Mouse (Mus musculus) liver, postnatal 0 days (tissue): Measurements from ENCODE around the gene Fam13c. TPM values are rescaled to one million over a fixed set of nuclear protein-coding genes. Genes with fewer than 3 reads are reported as not detected.

Experiments
- ATAC-seq: fragments of 200-750 bp; cut with Nextera tagmentation; 2 replicates; pipeline ENCODE4 v1.8.0; 2017; ENCODE audit warnings: mild to moderate bottlenecking, moderate library complexity
- DNase-seq: peaks from one replicate; pipeline ENCODE4 v3.0.0-alpha.2; 2016
- H3K27ac ChIP-seq: fragments of 300-500 bp; sonication (generic); 2 replicates; pipeline ENCODE4 v1.5.1; 2014; ENCODE audit warnings: antibody characterized with exemption, moderate library complexity, mild to moderate bottlenecking, low read depth
- H3K27me3 ChIP-seq: fragments of 300-500 bp; sonication (generic); 2 replicates; pipeline ENCODE4 v1.6.1; 2014; ENCODE audit warnings: low read length, control low read depth, mixed read lengths; ENCODE audit not compliant: insufficient read depth
- H3K36me3 ChIP-seq: fragments of 300-500 bp; sonication (generic); replicated peaks from 2 replicates; pipeline ENCODE4 v1.6.1; 2014; ENCODE audit warnings: mild to moderate bottlenecking, control low read depth, low read length, moderate library complexity, mixed read lengths; ENCODE audit not compliant: insufficient read depth
- H3K4me1 ChIP-seq: fragments of 300-500 bp; sonication (generic); 2 replicates; pipeline ENCODE4 v1.6.1; 2014; ENCODE audit warnings: antibody characterized with exemption, mild to moderate bottlenecking, control low read depth; ENCODE audit not compliant: insufficient read depth
- H3K4me2 ChIP-seq: fragments of 300-500 bp; sonication (generic); 2 replicates; pipeline ENCODE4 v1.6.1; 2014; ENCODE audit warnings: low read depth, mild to moderate bottlenecking, low read length, moderate library complexity, mixed read lengths
- H3K4me3 ChIP-seq: fragments of 300-500 bp; sonication (generic); 2 replicates; pipeline ENCODE4 v1.5.1; 2014; ENCODE audit warnings: low read depth, low read length
- H3K9ac ChIP-seq: fragments of 300-500 bp; sonication (generic); replicated peaks from 2 replicates; pipeline ENCODE4 v1.6.1; 2014; ENCODE audit warnings: mild to moderate bottlenecking, moderate library complexity
- H3K9me3 ChIP-seq: fragments of 300-500 bp; sonication (generic); 2 replicates; pipeline ENCODE4 v1.6.1; 2016; ENCODE audit warnings: mild to moderate bottlenecking, control low read depth, low read length, mixed read lengths
- CTCF ChIP-seq: sonication (generic); IDR thresholded peaks from 2 replicates; pipeline ENCODE4 v1.5.1; 2016; ENCODE audit warnings: antibody characterized with exemption, low read depth
- EP300 ChIP-seq: IDR thresholded peaks from 2 replicates; pipeline ENCODE4 v1.6.1; 2016; ENCODE audit warnings: antibody characterized with exemption, low read depth, mild to moderate bottlenecking
- WGBS: fragments of 180-500 bp; shearing (Covaris S2); extraction: QIAGEN DNeasy Blood & Tissue Kit; methylation state at CpG from one replicate; pipeline ENCODE4 v1.1.7; 2014; ENCODE audit not compliant: insufficient replicate concordance; 5-methylcytosine and 5-hydroxymethylcytosine counted together
- polyA plus RNA-seq: library from polyadenylated mRNA; unstranded; fragments of >200 nt; fragmentation: Nextera tagmentation; extraction: Ambion mirVana; gene quantifications from 2 replicates; pipeline ENCODE4 v1.2.1, GENCODE M21; 2015

Gene Fam13c
- polyA plus RNA-seq, 1 experiment from 2014 or later: 0.22 TPM

- TF ChIP-seq CTCF (no peak), EP300 (no peak)
These were observed 90.0 kb downstream of the Fam13c start for GRCm38 (mm10) chr10:70530185-70530823.

GRCm38 (mm10) chr10:70532249-70532648 is 92.0 kb downstream of the Fam13c start:
- WGBS: 70% methylated on average over 9 of the region's 9 CpGs
- Histone ChIP-seq H3K9ac (no peak overlapping the region), H3K27ac (no peak overlapping the region), H3K27me3 (no peaks in the 10 kb centered on the region), H3K36me3 (no peaks in the 10 kb centered on the region), H3K4me3 (no peak overlapping the region), H3K4me1 (no peaks in the 10 kb centered on the region), H3K9me3 (no peaks in the 10 kb centered on the region), H3K4me2 (no peak overlapping the region)
- DNase-seq (no peak), ATAC-seq (no peak)
- no peak for TF ChIP-seq EP300
- TF ChIP-seq CTCF: no peak

More at GRCm38 (mm10) chr10:70530185-70530823, 90.0 kb downstream of the Fam13c start:
- DNase-seq: no peak
- Histone ChIP-seq H3K9ac (no peak overlapping the region), H3K36me3 (no peaks in the 10 kb centered on the region), H3K4me1 (no peaks in the 10 kb centered on the region), H3K4me2 (no peak overlapping the region), H3K9me3 (no peaks in the 10 kb centered on the region), H3K27me3 (no peaks in the 10 kb centered on the region), H3K27ac (no peak overlapping the region), H3K4me3 (no peak overlapping the region)
- ATAC-seq: no peak
- WGBS: 82% methylated on average over 12 of the region's 12 CpGs

DNA sequence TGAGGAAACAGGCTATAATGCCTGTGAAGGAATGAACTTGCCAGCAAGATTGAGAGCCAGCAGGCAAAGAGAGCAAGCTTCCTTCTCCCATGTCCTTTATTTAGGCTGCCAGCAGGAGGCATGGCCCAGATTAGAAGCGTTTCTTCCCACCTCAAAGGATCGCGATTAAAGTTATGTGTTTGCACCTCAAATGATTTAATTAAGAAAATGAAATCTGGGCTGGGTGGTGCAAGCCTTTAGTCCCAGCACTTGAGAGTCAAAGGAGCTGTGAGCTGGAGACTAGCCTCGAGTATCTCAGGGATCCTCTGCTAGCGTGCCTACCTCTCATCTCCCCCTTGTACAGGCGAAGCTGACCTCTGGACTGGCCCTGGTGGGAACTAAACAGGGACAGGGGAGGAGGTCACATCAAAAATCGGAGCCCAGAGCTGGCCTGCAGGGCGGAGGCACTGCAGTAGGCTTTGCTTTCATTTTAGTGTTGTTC is 93.1 kb downstream of the Fam13c start:
- H3K4me2 ChIP-seq: no peak overlapping the region
- 61% methylated on average over 8 of the region's 8 CpGs for WGBS
- DNase-seq: no peak
- H3K9ac ChIP-seq: no peak overlapping the region
- TF ChIP-seq EP300 (no peak), CTCF (no peak)
- no peak overlapping the region for H3K4me3 ChIP-seq
- H3K27ac ChIP-seq: no peak overlapping the region
- no peaks in the 10 kb centered on the region for H3K4me1 ChIP-seq
- no peak for ATAC-seq
- H3K36me3 ChIP-seq: no peaks in the 10 kb centered on the region
- no peaks in the 10 kb centered on the region for H3K9me3 ChIP-seq
- no peaks in the 10 kb centered on the region for H3K27me3 ChIP-seq

DNA sequence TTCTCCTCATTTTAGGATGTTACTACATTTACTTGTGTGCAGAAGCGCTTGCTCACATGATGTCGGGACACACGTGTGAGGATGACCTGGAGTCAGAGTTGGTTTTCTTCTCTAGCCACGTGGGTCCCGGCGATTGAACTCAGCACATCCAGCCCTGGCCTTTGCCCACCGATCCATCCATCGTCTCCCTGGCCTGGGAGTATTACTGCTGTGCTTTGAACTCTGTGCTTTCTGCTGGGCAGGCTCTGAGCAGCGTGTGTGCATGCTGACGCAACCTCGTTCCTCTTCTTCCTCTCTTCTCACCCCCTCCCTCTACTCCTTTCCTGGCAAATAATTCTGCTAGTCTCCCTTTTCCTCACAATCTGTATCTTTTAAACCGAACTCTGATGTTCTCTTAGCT is 93.7 kb downstream of the Fam13c start:
- no peak overlapping the region for H3K4me2 ChIP-seq
- no peaks in the 10 kb centered on the region for H3K36me3 ChIP-seq
- H3K4me1 ChIP-seq: no peaks in the 10 kb centered on the region
- DNase-seq: no peak
- H3K27ac ChIP-seq: no peak overlapping the region
- H3K9ac ChIP-seq: no peak overlapping the region
- no peak overlapping the region for H3K4me3 ChIP-seq
- 60% methylated on average over 12 of the region's 12 CpGs for WGBS
- H3K9me3 ChIP-seq: no peaks in the 10 kb centered on the region
- ATAC-seq: no peak
- no peak for TF ChIP-seq EP300
- no peak for TF ChIP-seq CTCF
- no peaks in the 10 kb centered on the region for H3K27me3 ChIP-seq

- Histone ChIP-seq H3K4me1 (no peaks in the 10 kb centered on the region), H3K9me3 (no peaks in the 10 kb centered on the region), H3K9ac (no peak overlapping the region), H3K36me3 (no peaks in the 10 kb centered on the region), H3K4me3 (no peak overlapping the region), H3K27me3 (no peaks in the 10 kb centered on the region), H3K4me2 (no peak overlapping the region), H3K27ac (no peak overlapping the region)
- ATAC-seq: no peak
- 88% methylated on average over 10 of the region's 10 CpGs for WGBS
- DNase-seq: no peak
- TF ChIP-seq EP300 (no peak), CTCF (no peak)
These were observed 94.3 kb downstream of the Fam13c start for GRCm38 (mm10) chr10:70534571-70534970.

DNA sequence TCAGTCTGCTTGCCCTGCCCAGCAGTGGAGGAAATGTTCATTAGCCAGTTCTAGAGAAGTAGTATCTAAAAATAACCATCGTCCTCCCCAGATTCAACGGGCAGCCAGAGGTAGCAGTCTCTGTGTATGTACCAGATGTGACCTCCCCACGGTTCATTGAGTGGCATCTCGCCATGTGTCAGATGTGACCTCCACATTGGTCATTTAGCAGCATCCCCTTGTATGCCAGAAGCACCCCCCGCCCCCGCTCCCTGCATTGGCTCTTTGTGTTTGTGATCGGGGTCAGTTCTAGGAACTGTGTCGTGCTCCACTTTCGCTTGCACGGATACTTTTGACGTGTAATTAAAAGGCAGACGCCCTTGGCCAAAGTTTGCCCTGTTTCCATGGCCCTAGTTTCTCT is 95.1 kb downstream of the Fam13c start:
- no peak overlapping the region for H3K4me3 ChIP-seq
- TF ChIP-seq EP300 (no peak), CTCF (no peak)
- DNase-seq: no peak
- no peak overlapping the region for H3K27ac ChIP-seq
- no peaks in the 10 kb centered on the region for H3K4me1 ChIP-seq
- H3K9me3 ChIP-seq: no peaks in the 10 kb centered on the region
- no peaks in the 10 kb centered on the region for H3K36me3 ChIP-seq
- no peaks in the 10 kb centered on the region for H3K27me3 ChIP-seq
- ATAC-seq: no peak
- H3K9ac ChIP-seq: no peak overlapping the region
- no peak overlapping the region for H3K4me2 ChIP-seq
- WGBS: 79% methylated on average over 12 of the region's 12 CpGs

DNA sequence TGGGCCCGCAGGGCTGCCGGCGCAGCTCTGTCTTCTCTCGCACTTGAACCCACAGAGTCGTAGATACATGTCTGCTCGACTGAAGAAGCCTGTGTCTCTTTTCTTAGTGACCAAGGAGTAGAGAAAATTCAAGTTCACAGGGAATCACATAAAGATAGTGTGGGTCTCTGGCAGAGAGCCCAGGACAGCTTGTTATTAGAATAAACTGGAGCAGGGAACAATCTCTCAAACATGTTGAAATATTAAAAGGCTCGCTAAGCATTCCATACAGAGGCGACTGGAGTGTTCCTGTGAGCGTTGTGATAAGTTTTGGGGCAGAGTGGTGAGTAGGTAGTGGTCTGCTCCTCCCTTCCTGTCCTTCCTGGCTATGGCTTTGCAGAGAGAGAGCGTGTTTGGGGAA is 97.4 kb downstream of the Fam13c start:
- ATAC-seq: no peak
- no peak overlapping the region for H3K4me2 ChIP-seq
- no peak for DNase-seq
- H3K4me1 ChIP-seq: no peaks in the 10 kb centered on the region
- no peak overlapping the region for H3K27ac ChIP-seq
- no peak overlapping the region for H3K4me3 ChIP-seq
- H3K36me3 ChIP-seq: no peaks in the 10 kb centered on the region
- 76% methylated on average over 10 of the region's 10 CpGs for WGBS
- no peaks in the 10 kb centered on the region for H3K9me3 ChIP-seq
- no peaks in the 10 kb centered on the region for H3K27me3 ChIP-seq
- no peak overlapping the region for H3K9ac ChIP-seq
- no peak for TF ChIP-seq EP300
- no peak for TF ChIP-seq CTCF
